Mouse (Mus musculus) sigmoid colon, adult 10 weeks (tissue): ENCODE measurements around the gene Tex36. TPM values are rescaled to one million over a fixed set of nuclear protein-coding genes. Genes with fewer than 3 reads are reported as not detected.

ENCODE experiments used
- polyA plus RNA-seq: library from polyadenylated mRNA; stranded (reverse); fragments of 350-450 nt; fragmentation: Illumina TruSeq; extraction: RNeasy Lipid Tissue Mini Kit (QIAGEN cat#74804); gene quantifications from one replicate; pipeline ENCODE4 v1.2.3, GENCODE M21; 2014; ENCODE audit warnings: low read depth, low replicate concordance

The Tex36 gene
- not detected for polyA plus RNA-seq

DNA sequence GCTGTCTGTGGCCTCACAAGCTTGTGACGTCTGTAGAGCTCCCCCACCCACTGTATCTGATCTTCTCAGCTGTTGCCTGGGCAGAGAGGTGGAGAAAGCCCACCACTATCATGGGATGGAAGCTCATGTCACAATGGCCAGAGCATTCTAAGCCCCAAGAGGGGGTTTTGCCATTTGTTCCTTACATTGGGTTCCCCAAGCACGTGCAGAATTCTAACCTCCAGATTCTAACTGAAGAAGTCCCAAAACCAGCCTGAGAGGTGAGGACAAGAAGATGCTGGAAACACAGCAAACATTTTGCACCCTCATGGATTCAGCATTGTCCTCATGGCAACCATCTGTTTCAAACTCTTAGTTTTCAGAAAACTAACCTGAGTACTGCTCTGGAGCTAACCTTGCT lies at the start of gene Tex36:
TSS of gene Tex36 (minus strand) at position 101 of the 400 bp plus-strand sequence.

DNA sequence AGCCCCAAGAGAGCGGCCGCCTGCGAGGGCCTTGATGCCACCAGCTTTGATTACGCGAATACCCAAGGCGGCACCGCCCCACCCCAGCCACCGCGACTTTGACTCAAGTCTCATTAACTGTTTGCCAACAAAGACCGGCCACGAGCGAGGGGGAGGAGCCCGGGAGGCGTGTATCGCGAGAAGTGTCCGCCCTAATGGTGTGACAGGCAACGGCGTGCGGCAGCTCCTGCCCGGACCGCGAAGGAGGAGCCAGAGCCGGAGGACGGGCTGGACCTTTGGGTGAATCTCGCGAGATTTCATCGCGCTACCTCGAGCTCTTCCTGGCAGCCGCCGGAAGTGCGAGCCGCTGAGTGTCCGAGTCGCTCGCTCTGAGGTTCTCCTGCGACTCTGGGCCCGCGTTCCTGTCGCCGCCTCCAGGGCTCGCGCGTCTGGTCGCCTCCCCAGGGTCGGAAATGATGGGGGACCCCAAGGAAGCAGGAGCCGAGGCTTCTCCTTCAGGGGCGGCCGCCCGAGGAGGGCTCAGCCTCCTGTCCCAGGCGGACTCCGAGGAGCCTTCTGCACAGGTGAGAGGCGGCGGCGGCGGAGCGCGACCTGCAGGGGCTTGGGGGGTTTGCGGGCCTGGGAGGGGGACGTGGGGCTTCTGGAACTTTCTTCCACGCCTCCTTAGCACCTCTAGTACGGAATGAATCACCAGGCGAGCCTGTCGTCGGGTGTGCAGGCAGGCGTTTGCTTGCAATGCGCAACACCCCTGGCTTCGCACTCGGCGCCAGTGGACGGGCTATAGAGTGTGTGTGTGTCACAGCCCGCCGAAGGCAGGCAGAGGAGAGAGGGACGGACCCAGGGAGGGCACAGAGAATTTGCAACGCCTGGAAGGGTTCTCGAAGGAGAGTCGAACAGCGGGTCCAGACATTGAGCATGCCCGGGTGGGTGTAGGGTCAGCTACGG lies 35.7 kb upstream of the Tex36 start, which contains the start of gene Edrf1:
TSS of gene Edrf1 (plus strand) at position 183 of the 945 bp plus-strand sequence.

Other genes starting within 250 kb of the Tex36 start
- gene Edrf1, start 35.4 kb upstream of the Tex36 start, polyA plus RNA-seq, result 27.1 TPM
- gene Mmp21, start 77.9 kb upstream of the Tex36 start, polyA plus RNA-seq, result not detected
- 69.1 TPM for gene Bccip, start 107.2 kb upstream of the Tex36 start, polyA plus RNA-seq
- 17.9 TPM for gene Uros, start 107.9 kb upstream of the Tex36 start, polyA plus RNA-seq
- gene Fank1, start 174.7 kb upstream of the Tex36 start, polyA plus RNA-seq, result 0.57 TPM
- 23.8 TPM for gene Dhx32, start 180.6 kb upstream of the Tex36 start, polyA plus RNA-seq